Mouse (Mus musculus): ENCODE measurements around the gene Gfod2.

Gene Gfod2

DNA sequence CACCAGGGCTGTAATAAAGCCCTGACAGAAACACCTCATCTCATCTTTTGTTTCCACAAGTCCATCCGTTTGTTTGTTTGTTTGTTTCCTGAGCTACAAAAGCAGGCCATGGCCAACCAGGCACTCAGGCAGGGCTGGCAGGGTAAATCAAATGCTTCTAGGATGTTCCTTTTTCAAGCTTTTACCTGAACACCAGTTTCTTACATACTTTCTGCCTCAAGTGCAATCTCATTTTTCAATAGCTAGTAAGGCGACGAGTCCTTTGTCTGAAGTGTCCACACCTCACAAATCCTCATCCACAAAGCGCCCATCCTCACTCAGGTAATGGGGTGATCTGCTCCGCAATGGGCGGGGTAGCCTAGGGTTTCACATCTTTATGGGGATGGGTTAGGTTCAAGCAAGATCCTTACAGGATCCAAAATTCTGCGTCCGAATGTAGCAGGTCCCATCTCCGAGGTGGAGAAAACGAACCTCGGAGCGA is 628 bp downstream of the Gfod2 start:
- no peak for DNase-seq

DNA sequence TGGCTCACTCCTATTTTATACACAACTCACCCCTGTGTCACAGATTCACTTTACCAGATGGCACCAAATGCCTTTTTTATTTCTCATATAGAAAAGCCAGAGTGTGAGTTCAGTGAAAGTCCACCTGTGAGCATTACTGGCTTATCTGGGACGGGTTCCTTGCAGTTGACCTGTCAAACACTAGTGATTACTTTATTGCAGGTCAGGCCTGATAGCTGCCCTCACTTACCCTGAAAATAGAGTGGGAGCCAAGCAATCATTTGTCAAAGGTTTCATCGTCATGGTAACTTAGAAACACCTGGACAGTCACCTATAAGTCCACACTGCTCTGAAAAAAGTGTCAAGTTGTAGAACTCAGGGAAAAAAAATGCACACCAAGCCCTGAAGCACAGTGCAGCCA is 3.8 kb downstream of the Gfod2 start:
- DNase-seq, result no peak

DNA sequence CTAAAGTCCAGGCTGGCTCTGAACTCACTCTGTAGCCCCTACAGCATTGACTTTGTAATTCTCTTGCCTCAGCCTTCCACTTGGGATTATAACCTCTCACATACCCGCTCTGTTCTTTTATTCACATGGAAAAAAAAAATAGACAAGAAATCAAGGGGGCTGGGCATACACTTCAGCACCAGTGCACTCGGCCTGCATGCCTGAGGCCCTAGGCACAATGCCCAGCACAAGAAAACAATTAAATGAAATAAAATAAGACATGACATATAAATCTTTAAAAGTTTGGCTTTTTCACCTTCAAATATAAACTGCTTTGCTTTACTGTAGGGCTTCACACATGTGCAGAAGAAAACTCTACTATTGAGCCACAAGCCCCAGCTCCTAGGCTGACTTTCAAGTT is 4.5 kb downstream of the Gfod2 start:
- no peak for DNase-seq

DNA sequence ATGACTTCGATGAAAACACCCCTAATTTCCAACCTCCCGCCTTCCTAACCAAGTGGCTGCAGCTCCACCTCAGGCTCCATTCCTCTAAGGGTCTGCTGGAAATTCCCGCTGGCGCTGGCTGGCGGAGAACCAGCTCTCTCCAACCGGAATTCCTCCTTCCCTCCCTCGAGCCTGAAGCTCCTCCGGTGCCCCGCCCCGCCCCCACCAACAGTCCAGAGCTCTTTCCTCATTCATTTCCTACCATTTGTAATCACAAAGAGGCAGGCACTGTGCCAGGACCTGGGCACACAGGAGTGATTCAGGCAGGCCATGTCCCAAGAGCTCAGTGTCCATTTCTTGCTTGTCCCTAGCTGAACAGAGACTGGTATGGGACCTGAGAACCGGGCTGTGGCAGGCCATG is 7.9 kb downstream of the Gfod2 start:
- no peak for DNase-seq

DNA sequence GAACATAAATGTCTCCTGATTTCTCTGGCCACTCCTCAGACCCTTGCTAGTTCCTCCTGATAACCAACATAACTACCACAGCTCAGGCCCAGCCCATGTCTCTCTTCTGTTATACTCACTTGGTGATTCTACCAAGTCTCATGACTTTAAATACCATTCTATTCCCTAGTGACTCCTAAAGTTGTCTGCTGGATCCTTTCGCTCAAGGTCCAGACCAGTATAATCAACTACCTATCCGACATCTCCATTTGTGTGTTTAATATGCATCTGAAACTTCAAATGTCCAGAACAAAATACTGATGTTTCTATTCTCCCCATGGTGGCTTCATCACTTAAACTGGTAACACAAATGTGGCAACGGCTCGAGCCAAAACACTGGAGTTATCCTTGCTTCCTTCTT is 15.2 kb downstream of the Gfod2 start:
- no peak for DNase-seq

DNA sequence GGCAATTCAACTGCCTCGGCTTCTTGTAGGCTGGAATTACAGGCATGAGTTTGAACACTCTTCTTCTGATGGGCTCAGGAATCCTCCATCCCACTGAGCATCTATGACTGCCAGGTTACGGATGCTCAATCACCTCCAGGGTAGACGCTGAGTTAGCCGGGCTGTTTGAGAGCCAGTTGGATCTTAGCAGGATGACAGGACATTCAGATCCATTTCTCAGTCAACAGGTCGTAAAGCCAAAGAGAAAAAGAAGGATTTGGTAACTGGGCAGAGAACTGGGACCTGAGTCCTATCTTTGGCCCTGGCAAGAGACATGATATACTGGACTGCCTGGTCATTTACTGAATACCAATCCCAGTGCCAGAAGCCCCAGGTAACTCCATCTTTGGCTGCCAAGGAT is 19.2 kb downstream of the Gfod2 start:
- no peak for DNase-seq

DNA sequence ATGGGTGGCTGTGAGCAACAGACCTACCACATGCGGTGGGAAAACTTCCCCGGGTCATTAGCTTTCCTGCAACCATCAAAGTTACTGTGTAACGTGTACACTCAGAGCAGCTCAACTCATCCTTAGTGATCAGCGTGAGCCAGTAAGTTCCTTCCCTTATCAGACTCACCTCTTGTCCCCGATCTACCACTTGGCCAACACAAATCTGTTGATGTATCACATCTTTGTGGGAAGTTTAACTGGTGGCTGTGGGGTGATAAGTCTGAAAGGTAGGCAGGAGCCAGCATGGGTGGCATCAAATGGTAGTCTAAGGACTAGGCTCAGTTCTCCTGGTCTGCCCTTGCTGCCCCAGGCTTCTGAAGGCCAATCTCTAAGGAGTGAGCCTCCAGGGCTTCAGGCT is 26.3 kb downstream of the Gfod2 start:
- no peak for DNase-seq

DNA sequence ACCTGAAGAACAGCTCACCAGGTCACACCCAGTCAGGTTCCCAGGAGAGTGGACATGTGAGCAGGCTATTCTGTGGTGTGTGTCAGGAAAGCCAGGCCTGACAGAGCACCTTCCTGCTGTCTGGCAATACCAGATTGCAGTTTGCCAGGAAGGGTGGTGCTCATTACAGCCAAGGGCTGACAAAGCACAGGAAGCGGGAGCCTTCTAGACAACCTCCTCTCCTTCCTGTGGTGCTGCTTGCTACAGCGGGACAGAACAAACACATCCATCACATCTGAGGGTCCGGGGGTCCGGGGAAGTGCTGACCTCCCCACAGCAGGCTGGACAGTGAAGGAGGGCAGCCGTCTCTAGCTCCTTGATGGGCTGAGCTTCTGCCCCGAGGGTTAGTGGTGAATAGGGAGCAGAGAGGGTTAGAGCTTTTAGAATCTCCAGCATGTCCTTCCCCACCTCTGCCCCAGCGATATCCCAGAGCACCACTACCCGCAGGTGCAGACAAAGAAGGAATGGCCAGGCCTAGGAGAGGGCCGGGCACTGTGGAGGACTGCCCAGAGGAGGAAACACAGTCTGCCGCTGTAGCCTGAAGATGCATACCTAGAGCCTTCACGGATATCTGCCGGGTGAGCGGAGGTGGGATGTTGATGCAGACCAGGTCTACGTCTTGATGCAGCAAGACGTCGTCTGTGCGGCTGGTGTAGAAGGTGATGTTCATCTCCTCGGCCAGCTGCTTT is 30.9 kb downstream of the Gfod2 start:
- peak in 1 of 2 experiments; percentile 43 for DNase-seq

DNA sequence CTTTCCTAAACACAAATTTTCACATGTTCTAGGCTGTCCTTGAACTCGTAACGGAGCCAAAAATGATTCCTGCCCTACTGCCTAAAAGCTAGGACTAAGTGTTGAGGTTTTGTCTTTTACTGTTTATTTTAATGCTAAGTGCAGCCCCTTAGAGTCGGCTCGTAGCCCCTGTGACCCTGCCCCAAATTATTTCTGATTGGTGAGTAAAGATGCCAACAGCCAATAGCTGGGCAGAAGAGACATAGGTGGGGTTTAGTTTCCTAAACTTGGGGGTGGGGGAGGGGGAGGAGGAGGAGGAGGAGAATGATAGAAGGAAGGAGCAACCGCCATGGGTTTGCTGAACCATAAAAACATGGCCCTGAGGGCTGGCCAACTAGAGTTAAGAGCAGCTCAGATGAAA is 32.7 kb downstream of the Gfod2 start:
- DNase-seq, result no peak

DNA sequence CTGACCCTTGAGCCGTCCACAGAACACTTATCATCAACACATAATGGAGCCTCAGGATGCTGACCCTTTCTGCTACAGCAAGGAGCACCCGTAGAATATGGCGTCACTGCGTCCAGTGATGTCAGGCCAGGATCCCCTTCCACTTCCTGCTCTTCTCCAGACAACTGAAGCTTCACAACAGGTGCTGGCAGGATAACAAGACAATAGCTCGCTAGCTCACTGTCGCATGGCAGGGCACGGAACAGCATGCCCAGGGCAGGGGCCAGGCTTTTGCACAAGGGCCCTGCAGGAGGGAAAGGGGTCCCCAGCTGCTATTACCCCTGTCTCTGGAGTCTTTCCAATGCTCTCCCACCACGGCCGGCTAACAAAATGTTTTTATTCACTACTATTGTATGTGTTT is 35.6 kb downstream of the Gfod2 start:
- DNase-seq, result no peak

DNA sequence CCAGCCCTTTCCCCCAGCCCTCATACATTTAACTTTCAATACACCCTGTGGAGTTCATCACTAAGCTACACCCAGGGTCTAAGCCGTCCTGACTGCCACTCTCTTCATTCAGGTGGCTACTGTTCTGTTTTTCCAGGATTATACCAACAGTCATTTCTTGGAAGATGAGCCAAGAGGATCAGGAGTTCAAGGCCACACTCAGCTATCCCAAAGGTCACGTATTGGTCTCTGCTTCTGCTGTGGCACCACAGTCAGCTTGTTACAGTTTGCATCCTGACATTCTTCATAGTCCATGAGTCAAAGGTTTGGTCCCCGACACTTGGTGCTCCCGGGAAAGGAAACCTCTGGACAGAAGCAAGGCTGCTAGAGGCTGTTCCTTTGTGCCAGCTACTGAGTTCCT is 38.8 kb downstream of the Gfod2 start:
- no peak for DNase-seq

DNA sequence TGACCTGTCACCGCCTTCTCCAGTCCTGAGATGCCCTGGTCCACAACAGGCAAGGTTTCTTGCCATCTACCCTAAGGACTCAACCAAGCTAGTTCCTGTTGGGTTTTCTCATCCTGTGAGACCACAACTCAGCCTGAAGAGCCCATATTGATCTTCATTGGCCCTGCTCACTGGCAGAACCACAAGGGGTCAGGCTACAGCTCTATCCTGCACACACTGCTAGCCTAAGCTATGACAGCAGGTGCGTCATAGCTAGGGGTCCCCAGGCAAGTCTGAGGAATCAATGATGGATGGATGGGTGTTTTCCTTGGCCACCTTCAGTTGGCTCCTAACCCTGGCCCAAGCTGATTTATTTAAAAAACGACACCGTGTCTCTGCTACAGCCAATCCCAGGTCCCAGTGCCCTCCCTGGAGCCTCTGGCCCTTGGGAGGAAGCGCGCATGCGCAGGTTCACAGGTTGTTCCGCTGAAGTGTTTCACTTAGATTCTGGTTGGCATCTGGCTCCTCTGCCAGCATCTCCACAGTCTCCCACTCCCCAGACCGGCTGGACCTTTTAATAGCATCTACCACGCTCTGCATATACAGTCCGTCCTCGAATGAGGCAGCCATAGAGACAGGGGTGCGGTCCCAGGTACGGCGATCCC is 42.0 kb downstream of the Gfod2 start:
- no peak for DNase-seq

DNA sequence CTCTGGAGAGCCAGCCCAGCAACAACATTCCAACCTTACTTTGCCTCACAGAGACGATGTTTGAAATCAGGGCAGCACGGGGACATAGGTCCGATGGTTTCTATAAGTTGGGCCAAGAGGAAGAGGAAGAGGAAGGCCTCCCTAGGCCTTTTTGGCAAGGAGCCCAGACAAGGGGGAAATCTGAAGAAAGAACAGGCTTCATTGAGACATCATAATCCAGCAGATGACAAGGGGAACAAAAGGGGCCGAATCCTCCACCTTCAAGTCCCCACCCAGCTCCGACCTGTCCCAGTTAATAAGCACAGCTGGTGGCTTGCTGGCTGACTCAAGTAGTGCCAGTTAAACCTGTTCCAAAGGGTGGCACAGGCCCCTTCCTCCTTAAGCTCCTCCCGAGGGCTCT is 43.4 kb downstream of the Gfod2 start:
- DNase-seq, result no peak

DNA sequence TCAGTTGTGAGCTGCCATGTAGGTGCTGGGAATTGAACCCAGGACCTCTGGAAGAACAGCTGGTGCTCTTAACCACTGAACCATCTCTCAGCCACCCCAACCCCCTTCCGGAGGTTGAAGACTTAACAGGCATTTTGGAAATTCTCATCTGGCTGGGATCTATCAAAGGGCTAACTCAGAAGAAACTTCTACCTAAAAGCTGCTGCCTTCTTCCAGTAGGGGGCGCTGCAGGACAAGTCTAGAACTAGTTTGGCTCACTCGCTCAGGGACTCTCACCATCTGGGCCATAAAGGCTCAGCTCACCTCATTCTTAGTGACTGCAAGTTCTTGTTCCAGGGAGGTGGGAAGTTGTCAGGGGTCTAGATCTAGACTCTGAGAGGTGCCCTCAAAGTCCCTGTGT is 44.3 kb downstream of the Gfod2 start:
- peak; percentile 83 to 87 for DNase-seq

DNA sequence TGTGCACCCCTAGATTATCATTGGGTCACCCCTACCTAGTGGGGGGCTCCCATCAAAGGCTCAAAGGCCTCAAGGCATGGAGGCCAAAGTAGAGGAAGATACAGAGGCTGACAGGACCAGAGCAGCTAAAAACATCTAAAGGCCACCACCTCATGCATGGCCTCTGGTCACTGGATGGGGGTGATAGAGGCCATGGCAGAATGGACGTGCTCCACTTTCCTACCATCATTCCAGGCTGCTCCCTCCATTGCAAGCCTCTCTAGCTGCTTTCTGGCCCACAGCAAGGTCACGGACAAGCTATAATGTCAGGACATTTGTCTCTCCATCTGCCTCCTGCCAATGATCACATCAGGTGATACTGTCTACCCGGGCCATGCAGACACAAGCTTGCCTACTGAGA is 46.2 kb downstream of the Gfod2 start:
- DNase-seq, result no peak

DNA sequence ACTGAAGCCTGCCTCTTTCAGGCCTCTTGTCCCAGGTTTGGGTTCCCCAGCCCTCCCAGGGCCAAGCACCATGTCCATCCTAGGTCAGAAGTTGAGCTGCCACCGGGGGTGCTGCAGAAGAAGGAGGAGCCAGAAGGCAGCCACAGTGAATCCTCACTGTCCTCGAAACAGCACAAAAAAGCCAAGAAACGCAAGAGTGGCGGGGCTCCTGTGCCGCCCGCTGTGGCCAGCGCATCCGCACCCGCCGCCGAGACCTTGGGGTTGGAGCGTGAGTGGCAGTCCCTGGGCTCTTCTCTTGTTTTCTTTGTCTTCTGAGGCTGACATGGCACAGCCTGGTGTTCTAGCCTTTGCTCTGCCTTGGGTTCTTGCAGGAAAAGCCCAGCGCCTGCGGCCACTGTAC is 49.1 kb downstream of the Gfod2 start:
- DNase-seq, result peak in 1 of 2 experiments; percentile 15

DNA sequence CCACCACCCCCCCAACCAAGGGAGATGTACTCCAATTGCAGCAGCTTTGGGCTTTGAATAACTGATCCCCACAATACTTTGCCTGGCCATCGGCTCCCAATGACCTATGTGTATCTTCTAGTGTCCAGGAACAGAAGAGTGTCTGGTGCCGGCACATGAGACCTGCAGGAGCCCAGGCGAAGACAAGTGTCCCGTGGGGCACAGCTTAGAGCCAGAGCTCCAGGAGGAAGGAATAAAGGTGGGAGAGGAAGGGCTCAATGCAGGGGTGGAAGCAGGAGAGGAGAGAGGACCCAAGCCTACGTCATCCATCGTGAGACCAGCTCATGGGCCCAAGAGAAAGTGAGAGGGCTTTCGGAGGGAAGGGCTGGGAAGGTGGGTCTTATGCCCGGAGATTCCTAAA is 49.8 kb downstream of the Gfod2 start:
- peak in 1 of 2 experiments; percentile 22 for DNase-seq

DNA sequence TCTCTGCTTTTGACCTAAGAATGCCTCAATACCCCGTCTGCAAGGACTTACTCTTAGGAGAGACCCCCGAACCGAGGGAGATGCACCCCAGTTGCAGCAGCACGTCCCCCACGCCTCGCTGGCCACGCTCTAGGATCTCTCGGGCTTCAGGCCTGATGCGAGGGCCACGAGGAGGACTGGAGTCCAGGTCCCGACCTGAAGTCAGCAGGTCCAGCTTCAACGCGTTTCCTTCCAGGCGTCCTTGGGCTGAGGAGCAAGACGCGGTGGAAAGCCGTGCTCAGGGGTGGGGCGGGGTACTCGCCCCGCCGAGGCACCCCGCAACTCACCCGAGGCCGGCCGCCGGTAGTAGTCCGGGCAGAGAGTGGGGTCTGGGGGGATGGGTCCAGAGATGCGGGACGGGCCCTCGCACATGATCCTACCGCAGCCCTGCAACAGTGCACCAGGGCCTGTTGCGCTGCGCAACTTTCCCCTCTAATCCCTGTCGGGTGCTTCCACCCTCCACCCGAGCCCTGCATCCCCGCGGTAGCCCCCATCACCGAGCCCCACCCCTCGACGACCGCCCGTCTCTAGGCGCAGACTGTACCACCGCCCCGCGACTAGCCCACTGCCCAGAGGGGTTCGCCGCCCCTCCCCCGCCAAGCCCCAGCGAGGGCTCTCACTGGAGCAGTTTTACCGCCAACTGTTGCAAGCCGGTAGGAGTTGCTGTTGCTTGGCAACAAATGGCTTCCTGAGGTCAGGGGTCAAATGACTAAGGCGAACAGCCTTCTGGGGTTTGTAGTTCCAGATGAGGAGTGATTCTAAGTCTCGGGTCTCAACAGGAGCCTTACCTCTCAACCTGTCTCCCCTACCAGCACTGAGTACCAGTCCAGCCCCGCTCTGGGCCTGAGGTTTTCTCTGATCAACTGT is 50.7 kb downstream of the Gfod2 start, which contains the start of the genes 4933405L10Rik and Enkd1:
4933405L10Rik (plus strand) TSS at position 158 of the 906 bp plus-strand sequence.
Enkd1 (minus strand) TSS at position 713 of the 906 bp plus-strand sequence.
- DNase-seq, result peak; percentile 80 to 87

DNA sequence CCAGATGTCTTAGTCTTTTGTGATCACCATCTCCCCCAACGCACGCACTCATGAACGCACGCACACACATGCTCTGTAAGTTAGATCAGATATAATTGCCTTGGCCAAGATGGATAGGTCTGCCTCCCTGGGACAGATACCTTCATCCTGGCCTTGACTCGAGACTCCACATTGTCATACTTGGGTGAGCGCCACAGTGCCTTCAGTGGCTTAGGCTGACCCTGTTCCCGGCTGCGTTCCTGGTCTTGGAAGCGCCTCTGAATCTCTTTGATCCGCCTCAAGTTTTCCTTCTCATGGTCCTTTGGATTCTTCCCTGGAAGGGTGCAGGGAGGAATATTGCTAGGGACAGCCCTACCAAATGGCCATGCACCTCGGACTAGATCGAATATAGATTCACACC is 52.0 kb downstream of the Gfod2 start:
- DNase-seq, result no peak

DNA sequence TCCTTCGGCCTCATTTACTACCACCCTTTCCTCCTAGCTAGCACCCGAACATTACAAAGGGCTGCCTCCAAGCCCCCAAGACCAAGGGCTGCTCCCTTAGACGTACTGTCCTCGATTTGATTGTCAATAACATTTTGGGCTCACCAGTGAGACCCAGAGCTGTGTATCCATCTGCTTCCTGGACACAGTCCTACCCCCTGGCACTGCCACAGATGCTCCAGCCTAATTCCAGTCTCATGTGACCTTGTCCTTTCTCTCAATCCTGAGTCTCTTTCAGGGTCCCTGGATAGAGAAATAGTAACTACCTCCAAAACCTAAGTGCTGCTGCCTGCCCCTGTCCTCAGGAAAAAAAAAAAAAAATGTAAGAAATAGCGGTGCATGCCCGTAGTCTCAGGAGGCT is 53.5 kb downstream of the Gfod2 start:
- DNase-seq, result no peak

DNA sequence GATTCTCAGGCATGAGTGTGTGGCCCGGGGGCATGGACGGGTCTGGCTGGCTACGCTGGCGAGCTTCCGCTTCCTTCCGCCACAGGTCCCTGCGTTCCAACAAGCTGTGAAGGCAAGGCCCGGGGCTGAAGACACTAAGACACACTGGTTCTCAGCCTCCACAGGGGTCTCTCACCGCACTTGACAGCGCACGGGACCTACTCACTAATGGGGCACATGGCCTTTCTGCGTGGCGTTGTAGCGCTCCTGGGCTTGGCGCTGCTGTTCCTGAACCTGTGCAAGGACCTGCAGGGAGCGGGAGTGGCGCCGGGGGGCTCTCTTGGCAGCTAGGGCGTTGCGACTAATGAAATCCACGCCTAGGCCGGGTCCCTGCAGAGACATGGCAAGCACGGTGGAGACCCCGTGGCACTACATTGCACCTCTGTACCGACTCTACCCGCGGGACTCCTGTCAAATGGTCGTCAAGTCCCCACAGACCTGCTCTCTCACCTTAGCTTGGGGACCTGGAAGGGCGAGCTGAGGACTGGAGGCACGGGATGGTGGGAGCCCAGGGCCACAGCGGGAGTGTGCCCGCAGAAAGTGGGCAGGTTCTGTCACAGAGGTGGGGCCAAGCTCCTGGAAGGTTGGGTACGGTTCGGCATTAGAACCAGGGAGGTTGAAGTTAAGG is 54.2 kb downstream of the Gfod2 start:
- no peak for DNase-seq

DNA sequence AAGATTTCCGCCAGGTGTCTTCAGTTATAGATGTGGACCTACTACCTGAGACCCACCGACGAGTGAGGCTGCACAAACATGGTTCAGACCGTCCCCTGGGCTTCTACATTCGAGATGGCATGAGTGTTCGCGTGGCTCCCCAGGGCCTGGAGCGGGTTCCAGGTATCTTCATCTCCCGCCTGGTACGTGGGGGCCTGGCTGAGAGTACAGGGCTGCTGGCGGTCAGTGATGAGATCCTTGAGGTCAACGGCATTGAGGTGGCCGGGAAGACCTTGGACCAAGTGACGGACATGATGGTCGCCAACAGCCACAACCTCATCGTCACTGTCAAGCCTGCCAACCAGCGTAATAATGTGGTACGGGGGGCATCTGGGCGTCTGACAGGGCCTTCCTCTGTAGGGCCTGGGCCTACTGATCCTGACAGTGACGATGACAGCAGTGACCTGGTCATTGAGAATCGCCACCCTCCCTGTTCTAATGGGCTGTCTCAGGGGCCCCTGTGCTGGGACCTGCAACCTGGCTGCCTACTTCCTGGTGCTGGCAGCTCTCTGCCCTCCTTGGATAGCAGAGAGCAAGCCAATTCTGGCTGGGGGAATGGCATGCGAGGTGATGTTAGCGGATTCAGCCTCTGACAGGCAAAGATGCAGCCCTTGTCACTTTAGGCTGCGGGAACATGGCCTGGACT is 55.6 kb downstream of the Gfod2 start:
- DNase-seq, result peak in 1 of 2 experiments; percentile 26

All from thymus, postnatal 36 days (tissue).